Mouse (Mus musculus) liver, postnatal 0 days (tissue): ENCODE results near the gene Strip2.

Experiments used
- CTCF ChIP-seq: sonication (generic); IDR thresholded peaks from 2 replicates; pipeline ENCODE4 v1.5.1; 2016; ENCODE audit warnings: antibody characterized with exemption, low read depth
- EP300 ChIP-seq: IDR thresholded peaks from 2 replicates; pipeline ENCODE4 v1.6.1; 2016; ENCODE audit warnings: antibody characterized with exemption, low read depth, mild to moderate bottlenecking

GRCm38 (mm10) chr6:29947823-29948222, 31.0 kb downstream of the Strip2 start:
- TF ChIP-seq EP300, result no peak
- no peak for TF ChIP-seq CTCF
